Mouse (Mus musculus) telencephalon, adult 2 months (tissue): ENCODE data around the gene Acap1.
"Not testable (repeated sequence)": the region's sequence is repeated elsewhere in the genome, so short reads cannot be mapped to it uniquely, and the experiment has no call there.

Source experiments
- DNase-seq: peaks from one replicate; pipeline ENCODE4 v3.0.0-alpha.2; 2011; ENCODE audit warnings: low read depth, low spot score

Gene Acap1

DNA sequence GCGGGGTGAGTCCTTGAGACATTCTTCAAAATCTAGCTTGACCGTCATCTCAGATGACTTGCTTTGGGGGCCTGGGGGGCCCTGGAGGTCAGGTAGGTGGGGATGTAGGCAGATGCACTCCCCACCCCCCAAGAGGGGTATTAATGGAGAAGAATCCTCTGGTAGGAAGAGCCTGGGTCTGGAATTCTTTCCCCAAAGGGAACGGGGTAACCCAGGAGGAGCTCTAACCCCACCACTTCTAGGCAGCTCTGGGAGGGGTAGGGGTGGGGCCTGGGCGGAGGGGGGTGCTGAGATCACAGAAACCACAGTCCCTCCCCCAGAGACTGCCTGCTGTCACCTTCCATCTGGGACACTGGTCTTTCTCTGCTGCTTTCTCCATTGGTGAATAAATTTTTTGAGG lies at the start of gene Acap1:
Gene Acap1, minus strand, starts transcription at position 249 of the 400 bp plus-strand sequence.
- DNase-seq, result no peak

- no peak for DNase-seq
Observed at GRCm38 (mm10) chr11:69940962-69941361, 45.6 kb upstream of the Acap1 start.

- no peak for DNase-seq
Observed at GRCm38 (mm10) chr11:69939731-69940130, 44.4 kb upstream of the Acap1 start.

DNA sequence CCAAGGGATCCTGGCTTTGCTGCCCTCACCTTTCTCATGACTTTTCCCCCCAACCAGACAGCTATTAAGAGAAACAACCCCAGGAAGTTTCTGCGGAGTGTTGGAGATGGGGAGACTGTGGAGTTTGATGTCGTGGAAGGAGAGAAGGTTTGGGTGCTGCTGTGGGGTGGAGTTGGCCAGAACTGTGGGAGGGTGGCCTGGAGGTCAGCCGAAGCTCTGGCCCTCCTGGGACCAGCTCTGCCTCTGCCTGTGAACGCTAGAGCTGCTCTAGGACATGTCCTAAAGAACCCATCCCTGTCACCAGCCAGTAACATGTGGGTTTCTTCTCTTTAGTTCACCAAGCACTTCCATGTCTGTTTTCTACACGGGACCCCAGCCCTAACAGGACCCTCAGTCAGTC lies 43.8 kb upstream of the Acap1 start:
- no peak for DNase-seq

DNA sequence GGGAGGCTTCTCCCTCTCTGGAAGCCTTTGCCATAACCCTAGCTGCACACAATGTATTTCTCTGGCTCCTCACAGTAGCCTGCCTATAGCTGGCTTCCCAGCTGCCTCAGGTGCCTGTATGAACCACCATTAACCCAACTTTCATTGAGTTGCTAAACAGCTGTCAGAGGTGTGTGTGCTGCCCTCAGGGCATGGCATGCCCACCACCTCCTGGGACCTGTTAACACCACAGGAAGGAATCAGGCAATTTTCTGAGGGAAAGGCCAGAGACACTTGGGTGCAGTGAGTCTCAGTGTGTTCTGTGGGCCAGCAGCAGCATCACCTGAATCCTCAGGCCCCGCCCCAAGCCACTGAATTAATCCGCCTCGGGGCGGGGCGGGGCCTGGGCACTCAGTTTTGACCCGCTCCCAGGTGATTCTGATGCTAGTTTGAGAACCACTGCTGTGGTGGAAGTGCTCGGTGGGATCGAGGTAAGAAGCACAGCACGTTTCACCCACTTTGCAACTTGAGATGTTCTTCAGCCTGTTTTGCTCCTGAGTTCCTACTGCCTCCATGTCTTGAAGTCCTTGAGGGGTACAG lies 43.2 kb upstream of the Acap1 start:
- no peak for DNase-seq

DNA sequence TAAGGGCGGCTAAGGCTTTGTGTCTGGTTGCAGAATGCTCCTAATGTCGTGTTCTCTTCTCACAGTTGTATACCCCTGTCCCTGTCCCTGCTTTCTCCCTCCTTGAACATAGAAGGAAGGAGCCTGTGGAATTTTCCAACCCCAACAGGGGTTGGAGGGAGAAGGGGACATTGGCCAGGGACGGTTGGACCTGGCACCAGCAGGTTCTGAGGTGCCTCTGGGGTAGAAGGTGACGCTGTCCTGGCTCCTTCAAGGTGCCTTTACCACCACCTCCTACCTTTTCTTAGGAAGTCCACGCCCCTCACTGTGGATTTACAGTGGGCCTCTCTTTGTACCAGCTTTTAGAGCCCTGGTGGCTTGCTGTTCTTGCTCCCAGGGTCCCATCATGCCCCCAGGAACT lies 42.5 kb upstream of the Acap1 start:
- DNase-seq, result no peak

DNA sequence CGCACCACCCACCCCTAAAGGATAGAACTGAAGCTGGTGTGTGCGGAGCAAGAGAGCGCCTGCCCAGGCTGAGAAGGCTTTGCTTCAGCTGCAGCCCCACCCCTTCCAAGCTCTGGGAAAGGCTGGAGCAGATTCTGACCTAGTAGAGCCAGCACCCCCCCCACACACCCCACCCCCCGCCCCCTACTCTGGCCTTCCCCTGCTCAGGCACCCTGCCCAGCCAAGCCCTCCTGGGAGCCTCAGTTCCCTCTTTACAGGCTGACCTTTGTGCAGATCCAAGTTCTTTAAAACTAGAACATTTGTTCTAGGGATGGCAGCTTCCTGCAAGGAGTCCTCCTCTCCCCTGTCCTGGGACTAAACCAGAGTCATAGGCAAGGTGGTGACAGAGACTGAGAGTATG lies 42.0 kb upstream of the Acap1 start:
- DNase-seq, result no peak

DNA sequence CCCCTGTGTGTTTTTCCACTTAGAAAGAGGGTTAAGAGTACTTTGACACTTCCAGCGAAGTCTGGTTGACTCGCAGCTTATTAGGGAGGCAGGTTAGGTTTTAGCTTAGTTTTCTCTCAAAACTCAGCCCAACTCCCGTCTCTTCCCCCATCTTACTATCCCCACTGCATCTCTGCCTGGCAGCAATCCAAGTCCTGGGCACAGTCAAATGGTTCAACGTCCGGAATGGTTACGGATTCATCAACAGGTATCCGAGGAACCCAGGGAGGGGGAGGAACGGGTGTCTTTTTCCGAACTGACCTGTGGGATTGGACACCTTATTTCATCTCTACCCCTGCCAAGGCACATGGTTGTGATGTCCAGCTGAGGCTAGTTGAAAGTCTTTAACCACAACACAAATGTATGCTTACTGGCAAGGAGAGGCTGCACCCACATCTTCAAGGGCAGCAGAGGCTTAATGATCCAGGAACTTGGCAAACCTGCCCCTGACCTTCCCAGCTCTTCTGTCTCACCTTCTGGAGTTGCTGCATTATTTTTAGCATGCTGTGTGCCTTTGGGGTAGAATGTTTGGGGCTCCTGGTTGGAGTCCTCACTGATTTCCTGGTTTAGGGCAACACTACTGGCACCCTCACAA lies 41.5 kb upstream of the Acap1 start:
- no peak for DNase-seq

GRCm38 (mm10) chr11:69936156-69936555 lies 40.8 kb upstream of the Acap1 start:
- no peak for DNase-seq

DNA sequence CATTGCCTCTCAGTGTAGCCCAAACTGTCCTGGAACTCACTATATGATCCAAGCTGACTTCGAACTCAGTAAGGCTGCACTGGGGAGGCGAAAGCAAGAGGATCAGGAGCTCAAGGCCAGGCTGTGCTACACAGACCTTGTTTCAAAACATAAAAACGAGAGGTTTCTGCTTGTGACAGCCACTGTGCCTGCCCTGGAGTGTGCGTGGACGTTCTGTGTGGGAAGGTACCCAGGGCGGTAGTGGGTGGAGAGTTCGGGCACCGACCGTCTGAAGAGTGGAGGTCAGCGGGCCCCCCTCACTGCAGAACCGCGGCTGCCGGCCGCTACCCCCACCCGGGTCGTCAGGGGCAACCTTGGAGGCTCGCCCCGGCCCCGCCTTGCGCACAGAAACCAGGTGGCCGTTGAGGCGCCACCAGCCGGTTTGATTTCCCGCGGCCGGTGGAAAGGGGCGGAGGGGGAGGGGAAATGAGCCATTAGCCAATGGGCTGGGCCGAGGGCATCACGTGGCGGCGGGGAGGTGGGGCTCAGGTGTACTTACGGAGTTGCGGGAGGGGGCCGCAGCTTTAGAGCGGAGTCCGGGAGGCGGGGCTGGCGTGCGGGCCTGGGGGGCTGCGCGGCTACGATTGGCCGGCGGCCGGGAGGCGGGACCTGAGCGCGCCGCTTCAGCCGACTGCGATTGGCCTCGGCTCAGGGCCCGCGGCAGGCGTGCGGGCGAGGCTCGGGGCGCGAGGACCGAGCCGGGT lies 40.0 kb upstream of the Acap1 start, which contains the start of gene Ybx2:
Gene Ybx2, plus strand, starts transcription at position 660 of the 743 bp plus-strand sequence.
- peak; percentile 62 for DNase-seq

DNA sequence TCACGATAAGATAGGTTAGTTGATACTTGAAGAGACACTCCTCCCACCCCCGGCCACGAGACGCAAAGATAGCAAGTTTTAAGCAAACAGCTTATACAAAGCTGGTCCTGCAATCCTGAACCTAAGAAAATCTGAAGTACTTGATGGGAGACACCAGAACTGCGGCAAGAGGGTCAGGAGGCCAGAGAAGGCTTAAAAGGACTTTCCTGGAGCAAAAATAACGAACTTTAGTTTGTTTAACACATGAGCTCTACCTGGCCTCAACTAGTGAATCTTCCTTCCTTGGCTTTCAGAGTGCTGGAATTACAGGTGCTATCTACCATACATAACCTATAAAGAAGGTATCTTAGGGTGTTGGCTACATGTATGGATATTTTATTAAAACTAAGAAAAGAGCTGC lies 39.3 kb upstream of the Acap1 start:
- no peak for DNase-seq

GRCm38 (mm10) chr11:69934169-69934568 lies 38.8 kb upstream of the Acap1 start:
- DNase-seq, result no peak

DNA sequence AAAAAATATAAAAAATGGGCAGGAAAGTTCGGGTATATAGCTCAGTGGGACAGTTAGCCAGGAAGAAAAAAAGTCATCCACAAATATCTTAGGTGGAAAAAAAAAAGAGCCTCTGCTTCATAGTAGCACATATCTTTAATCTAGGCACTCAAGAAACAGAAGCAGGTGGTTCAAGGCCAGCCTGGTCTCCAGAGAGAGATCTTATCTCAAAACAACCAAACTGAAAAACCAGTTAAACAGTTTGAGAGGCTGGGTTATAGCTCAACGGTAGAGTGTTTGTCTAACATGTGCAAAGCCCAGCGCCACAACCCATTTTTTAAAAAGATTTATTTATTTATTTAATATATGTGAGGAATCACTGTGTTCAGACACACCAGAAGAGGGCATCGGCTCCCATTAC lies 37.7 kb upstream of the Acap1 start:
- no peak for DNase-seq

DNA sequence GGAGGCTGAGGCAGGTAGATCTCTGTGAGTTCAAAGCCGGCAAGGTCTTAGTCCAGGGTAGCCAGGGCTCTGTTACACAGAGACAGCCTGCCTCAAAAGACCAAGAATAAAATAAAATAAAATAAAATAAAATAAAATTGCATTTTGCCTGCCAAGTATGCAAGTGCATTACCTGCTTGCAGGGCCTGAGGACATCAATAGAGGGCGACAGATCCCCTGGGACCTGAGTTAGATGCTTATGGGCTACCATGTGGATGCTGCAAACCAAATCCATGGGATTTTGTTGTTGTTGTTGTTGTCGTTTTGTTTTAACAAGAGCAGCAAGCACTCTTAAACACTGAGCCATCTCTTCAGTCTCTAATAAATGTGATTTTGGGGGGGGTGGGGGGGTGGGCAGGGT lies 36.9 kb upstream of the Acap1 start:
- DNase-seq, result no peak

GRCm38 (mm10) chr11:69931769-69932168 lies 36.4 kb upstream of the Acap1 start:
- DNase-seq, result no peak

DNA sequence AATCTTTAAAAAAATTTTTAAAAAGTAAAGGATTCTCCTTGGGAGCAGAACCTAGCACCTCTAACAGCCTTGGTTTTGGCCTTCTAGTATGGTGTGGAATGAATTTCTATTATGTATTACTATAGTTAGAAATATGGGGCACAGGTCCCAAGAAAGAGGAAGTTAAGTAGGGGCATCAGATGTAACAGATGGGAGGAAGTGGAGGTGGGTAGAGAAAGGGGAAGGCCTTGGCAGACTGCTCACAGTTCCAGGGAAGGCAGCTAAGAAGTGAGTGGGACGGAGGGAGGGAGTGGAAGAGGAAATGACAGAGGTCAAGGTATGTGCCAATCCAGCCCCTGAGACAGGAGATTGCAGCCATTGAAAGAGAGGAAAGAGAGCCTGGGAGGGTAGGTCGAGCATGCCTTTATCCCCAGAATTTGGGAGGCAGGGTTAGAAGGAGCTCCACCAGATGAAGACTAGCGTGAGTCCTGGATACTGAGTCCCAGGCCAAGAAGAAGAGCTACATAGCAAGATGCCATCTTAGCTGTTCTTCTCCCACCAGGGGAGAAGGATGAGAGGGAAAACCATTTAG lies 35.7 kb upstream of the Acap1 start:
- DNase-seq, result no peak

DNA sequence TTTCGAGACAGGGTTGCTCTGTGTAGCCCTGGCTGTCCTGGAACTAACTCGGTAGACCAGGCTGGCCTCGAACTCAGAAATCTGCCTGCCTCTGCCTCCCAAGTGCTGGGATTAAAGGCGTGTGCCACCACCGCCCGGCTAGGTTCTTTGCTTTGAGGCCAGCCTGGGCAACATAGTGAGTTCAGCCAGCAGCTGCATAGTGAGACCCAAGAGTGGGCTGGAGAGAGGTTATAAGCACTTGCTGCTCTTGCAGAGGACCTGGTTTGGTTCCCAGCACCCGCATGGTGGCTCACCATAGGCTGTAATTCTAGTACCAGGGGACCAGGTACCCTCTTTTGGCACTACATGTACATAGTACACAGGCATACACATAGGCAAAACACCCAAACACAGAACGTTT lies 34.8 kb upstream of the Acap1 start:
- DNase-seq, result not testable (repeated sequence)

DNA sequence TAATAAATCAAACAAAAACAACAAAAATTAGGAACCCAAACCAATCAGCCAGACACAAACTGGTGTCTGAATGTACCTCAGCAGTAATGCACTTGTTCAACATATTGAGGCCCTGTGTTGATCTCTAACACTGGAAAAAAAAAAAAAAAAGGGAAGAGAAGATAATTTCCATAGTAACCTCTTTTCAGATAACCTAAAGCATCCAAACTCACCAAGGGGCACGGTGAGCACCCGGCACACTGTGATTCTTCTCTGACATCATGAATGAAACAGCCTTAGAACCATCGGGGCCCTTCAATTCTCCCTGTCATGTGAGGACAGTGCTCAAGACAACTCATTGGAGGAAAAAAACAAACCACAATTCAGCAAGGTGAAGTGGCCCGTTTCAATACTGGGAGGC lies 34.4 kb upstream of the Acap1 start:
- no peak for DNase-seq

DNA sequence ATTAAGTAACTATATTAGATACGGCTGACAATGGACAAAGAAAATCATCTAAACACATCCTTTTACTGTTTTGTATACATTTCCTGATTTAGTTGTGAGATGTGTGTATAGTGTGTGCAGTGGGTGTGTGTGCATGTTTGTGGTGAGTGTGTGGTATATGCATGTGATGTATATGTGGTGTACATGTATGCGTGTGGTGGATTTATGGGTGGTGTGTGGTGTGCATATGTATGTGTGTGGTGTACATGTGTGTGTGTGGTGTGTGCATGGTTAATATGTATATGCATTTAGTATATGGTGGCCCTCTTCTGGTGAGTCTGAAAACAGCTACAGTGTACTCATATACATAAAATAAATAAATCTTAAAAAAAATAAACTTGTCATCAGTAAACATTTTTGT lies 32.2 kb upstream of the Acap1 start:
- DNase-seq, result no peak

DNA sequence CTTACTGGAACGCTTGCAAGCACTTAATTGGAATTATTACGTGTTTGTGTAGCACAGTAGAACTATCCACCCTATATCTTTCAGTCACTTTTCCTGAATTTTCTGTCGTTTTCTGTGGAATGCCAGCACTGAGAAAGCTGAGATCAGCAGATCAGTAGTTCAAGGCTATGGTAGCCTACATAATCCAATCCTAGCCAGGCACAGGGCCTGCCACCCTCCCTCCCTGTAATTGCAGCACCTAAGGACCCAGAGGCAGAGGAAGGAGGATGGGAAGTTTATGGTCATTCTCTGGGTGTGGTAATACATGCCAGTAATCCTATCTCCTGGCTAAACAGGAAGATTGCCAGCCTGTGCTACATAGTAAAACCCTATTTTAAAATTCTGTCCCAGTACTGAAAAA lies 27.5 kb upstream of the Acap1 start:
- no peak for DNase-seq

DNA sequence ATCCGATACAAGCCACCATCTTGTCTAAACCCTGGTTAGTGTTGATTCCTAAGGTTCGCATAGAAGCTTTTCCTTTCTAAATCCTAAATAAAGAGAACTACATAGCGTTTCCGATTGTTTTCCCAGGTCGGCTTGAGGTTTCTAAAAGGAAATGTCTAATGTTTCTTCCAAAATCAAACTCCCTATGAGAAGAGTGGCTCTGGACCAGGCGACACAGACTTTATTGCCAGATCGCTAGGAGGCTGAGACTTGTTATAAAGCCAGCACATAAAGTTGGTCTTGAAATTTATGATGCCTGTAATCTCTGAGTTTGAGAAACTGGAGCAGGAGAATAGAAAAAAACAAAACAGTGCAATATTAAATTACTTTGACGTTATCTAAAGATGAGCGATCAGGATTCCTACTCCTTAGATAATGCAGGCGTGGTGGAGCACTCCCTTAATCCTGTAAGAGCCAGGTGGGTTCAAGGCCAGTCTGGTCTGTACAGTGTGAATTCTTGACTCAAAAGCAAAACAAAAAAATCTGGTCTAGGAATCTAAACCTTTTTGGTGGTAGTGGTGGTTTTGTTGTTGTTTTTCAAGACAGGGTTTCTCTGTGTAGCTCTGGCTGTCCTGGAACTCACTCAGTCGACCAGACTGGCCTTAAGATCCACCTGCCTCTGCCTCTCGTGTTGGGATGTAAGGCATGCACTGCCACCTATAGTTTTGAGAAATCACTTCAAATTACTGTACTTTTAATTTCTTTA lies 26.8 kb upstream of the Acap1 start:
- DNase-seq, result no peak
